Mouse (Mus musculus) brain, embryonic 14.5 days (tissue): ENCODE results near the gene N4bp3.

Experiments
- CTCF ChIP-seq: fragments of 200-500 bp; IDR thresholded peaks from 2 replicates; pipeline ENCODE4 v1.5.1; 2012; ENCODE audit warnings: inconsistent platforms, mild to moderate bottlenecking, moderate library complexity, borderline replicate concordance; ENCODE audit not compliant: insufficient read depth, insufficient read length; ENCODE audit errors: extremely low read depth
- POLR2A ChIP-seq: fragments of 200-500 bp; IDR thresholded peaks from 2 replicates; pipeline ENCODE4 v1.6.1; 2012; ENCODE audit warnings: mild to moderate bottlenecking, inconsistent platforms, borderline replicate concordance; ENCODE audit not compliant: poor library complexity, insufficient read depth, insufficient read length, severe bottlenecking; ENCODE audit errors: extremely low read depth

DNA sequence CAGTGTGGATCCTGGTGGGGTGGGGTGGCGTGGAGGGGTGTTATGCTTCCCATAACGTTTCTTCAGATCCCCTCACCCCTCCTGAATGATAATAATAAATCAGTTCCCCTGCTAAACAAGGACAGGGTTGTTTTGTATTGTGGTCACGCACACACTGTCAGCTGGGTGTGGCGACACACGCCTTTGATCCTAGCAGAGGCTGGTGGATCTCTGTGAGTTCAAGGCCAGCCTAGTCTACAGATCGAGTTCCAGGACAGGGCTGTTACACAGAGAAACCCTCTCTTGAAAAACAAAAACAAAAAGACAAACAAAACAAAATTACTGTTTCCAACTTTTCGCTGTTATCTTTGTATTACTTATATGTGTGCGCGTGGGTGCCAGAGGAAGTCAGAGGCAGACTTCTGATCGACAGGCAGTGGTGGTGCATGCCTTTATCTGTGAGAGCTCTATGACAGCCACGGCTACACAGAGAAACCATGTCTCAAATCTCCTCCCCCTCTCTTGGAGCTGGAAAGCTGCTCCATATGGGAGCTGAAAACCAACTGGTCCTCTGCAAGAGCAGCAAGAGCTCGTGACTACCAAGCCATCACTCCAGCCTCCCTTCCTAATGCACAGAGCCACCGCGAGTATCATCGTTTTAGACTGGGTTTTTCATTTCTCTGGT is 20.9 kb downstream of the N4bp3 start:
- no peak for TF ChIP-seq CTCF
- TF ChIP-seq POLR2A: no peak
